Mouse (Mus musculus) forebrain, embryonic 11.5 days (tissue): Measurements from ENCODE around the gene Rdx. TPM values are rescaled to one million over a fixed set of nuclear protein-coding genes. Genes with fewer than 3 reads are reported as not detected.

ENCODE experiments used
- ATAC-seq: fragments of 200-750 bp; cut with Nextera tagmentation; replicated peaks from 2 replicates; pipeline ENCODE4 v1.8.0; 2017; ENCODE audit warnings: moderate TSS enrichment; ENCODE audit not compliant: low FRiP score
- DNase-seq: peaks from one replicate; pipeline ENCODE4 v3.0.0-alpha.2; 2017; ENCODE audit warnings: low spot score
- H3K27ac ChIP-seq: fragments of 300-500 bp; sonication (generic); 2 replicates; pipeline ENCODE4 v1.5.1; 2014; ENCODE audit warnings: low read depth, low read length
- H3K27me3 ChIP-seq: fragments of 300-500 bp; sonication (generic); 2 replicates; pipeline ENCODE4 v1.6.1; 2014; ENCODE audit warnings: mild to moderate bottlenecking, low read length, mixed read lengths; ENCODE audit not compliant: control insufficient read depth, insufficient read depth
- H3K36me3 ChIP-seq: fragments of 300-500 bp; sonication (generic); 2 replicates; pipeline ENCODE4 v1.6.1; 2014; ENCODE audit warnings: mild to moderate bottlenecking, low read length, moderate library complexity, mixed read lengths; ENCODE audit not compliant: control insufficient read depth, insufficient read depth
- H3K4me1 ChIP-seq: fragments of 300-500 bp; sonication (generic); replicated peaks from 2 replicates; pipeline ENCODE4 v1.6.1; 2014; ENCODE audit warnings: low read length, mixed read lengths; ENCODE audit not compliant: control insufficient read depth, insufficient read depth
- H3K4me2 ChIP-seq: fragments of 300-500 bp; sonication (generic); 2 replicates; pipeline ENCODE4 v1.6.1; 2014; ENCODE audit warnings: low read depth, mild to moderate bottlenecking, low read length, moderate library complexity, mixed read lengths; ENCODE audit not compliant: severe bottlenecking
- H3K4me3 ChIP-seq: fragments of 300-500 bp; sonication (generic); 2 replicates; pipeline ENCODE4 v1.5.1; 2014; ENCODE audit warnings: low read depth, low read length
- H3K9ac ChIP-seq: fragments of 300-500 bp; sonication (generic); 2 replicates; pipeline ENCODE4 v1.6.1; 2014; ENCODE audit warnings: low read length
- H3K9me3 ChIP-seq: fragments of 300-500 bp; sonication (generic); 2 replicates; pipeline ENCODE4 v1.6.1; 2016; ENCODE audit warnings: low read length, mixed read lengths; ENCODE audit not compliant: control insufficient read depth
- WGBS: fragments of 180-500 bp; shearing (Covaris S2); extraction: QIAGEN DNeasy Blood & Tissue Kit; methylation state at CpG from one replicate; pipeline ENCODE4 v1.1.7; 2014; 5-methylcytosine and 5-hydroxymethylcytosine counted together
- polyA plus RNA-seq: library from polyadenylated mRNA; unstranded; fragments of >200 nt; fragmentation: Nextera tagmentation; extraction: Ambion mirVana; gene quantifications from 2 replicates; pipeline ENCODE4 v1.2.1, GENCODE M21; 2014

Gene Rdx
- polyA plus RNA-seq, 1 experiment from 2014 or later, result 209 TPM

DNA sequence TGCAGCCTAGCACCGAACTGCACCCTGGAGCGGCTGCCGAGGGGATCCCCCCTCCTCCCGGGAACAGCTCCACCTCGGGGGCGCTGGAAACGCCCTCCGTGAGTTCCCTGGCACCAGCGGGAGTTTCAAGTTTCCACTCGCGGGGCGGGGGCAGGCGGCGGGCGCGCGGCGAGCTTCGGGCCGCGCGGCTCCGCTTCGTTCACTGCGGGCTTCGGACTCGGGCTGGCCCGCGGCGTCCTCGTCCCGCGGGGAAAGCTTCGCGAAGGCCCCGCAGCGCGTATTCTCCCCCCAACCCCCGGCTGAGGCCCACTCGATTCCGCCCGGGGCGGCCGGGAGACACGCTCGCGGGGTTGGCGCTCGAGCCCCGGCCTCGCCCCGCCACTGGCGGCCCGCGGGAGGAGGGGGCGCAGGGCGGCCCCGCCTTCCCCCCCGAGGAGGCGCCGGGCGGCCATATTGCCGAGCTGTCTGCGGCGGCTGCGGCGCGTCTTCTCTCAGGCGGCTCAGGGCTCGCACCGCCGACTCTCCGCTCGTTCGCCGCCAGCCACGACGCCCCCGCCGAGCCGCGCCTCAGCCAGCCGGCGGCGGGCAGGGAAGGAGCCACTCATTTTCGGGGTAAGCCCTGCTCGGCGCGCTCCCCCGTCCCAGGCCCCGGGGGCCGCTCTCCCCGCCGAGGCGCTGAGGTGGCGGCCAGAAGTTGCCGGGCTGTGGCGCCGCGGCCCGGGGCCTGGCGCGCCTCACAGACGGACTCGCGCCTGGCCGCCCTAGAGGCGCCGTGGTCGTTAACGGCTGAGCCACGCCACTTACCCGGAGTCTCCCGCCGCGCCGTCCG, 1.1 kb downstream of the Rdx start:
- no peaks in the 10 kb centered on the region for H3K9me3 ChIP-seq
- H3K9ac ChIP-seq, result peak overlapping the region; percentile 99
- no peaks in the 10 kb centered on the region for H3K27me3 ChIP-seq
- peak; percentile 92 for DNase-seq
- ATAC-seq, result peak; percentile 94
- peaks cover 6% of the 10 kb centered on the region; the same call in 1 of the 2 replicates for H3K4me1 ChIP-seq
- under 1% methylated on average over 104 of the region's 118 CpGs for WGBS
- H3K4me3 ChIP-seq, result peak overlapping the region; percentile 89
- no peaks in the 10 kb centered on the region for H3K36me3 ChIP-seq
- peak overlapping the region; percentile 98 for H3K27ac ChIP-seq
- peak overlapping the region; percentile 49 for H3K4me2 ChIP-seq

DNA sequence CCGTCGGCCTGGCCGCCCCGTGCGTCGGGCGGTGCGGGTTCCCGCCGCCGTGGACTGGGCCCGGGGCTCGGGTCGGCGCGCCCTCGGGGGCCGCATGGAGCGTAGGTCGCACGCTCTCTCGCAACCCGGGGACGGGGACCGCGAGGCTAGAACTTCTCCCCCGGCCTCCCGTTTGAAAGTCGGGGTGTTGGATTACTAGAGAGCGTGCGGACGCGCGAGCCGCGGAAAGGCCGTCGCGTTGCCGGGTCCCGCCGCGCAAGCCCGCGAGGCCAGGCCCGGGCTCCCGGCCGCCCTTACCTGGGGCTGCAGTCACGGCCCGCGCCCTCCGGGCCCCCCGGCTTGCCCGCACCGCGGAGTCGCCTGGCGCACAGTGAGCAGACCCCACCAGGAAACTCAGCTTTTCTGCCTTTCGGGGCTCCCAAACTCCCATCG, 1.7 kb downstream of the Rdx start:
- H3K4me2 ChIP-seq, result peak overlapping the region; percentile 49
- peak overlapping the region; percentile 99 for H3K9ac ChIP-seq
- DNase-seq, result peak; percentile 81
- peak overlapping the region; percentile 98 for H3K27ac ChIP-seq
- peak; percentile 68 for ATAC-seq
- H3K4me1 ChIP-seq, result peaks cover 6% of the 10 kb centered on the region; the same call in 1 of the 2 replicates
- no peaks in the 10 kb centered on the region for H3K9me3 ChIP-seq
- H3K4me3 ChIP-seq, result peak overlapping the region; percentile 89
- no peaks in the 10 kb centered on the region for H3K36me3 ChIP-seq
- H3K27me3 ChIP-seq, result no peaks in the 10 kb centered on the region
- WGBS, result under 1% methylated on average over 57 of the region's 60 CpGs

DNA sequence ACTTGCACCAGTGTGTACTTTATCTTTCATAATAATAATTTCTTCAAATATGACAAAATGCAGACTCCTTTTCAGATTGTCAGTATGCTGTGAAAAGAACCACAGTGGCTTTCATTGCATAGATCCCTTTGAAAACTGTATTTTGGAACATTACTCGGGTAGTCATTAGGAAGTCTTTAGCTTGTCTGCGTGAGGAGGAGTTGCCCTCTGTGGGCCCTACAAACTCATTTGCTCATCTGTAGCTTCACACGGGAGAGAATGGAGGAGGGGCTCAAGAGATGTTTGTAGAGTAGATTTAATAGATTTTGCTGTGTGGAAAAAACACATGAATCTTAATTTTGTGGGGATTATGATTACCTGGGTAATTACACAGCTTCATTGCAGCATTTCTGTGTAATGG, 2.6 kb downstream of the Rdx start:
- Histone ChIP-seq H3K9me3 (no peaks in the 10 kb centered on the region), H3K27ac (no peak overlapping the region), H3K4me1 (peaks cover 6% of the 10 kb centered on the region; the same call in 1 of the 2 replicates), H3K36me3 (no peaks in the 10 kb centered on the region), H3K27me3 (no peaks in the 10 kb centered on the region), H3K4me2 (peak overlapping the region; percentile 49), H3K4me3 (peak overlapping the region; percentile 89), H3K9ac (peak overlapping the region; percentile 44)
- ATAC-seq, result no peak
- 0% methylated on average over 3 of the region's 3 CpGs for WGBS
- DNase-seq, result no peak

DNA sequence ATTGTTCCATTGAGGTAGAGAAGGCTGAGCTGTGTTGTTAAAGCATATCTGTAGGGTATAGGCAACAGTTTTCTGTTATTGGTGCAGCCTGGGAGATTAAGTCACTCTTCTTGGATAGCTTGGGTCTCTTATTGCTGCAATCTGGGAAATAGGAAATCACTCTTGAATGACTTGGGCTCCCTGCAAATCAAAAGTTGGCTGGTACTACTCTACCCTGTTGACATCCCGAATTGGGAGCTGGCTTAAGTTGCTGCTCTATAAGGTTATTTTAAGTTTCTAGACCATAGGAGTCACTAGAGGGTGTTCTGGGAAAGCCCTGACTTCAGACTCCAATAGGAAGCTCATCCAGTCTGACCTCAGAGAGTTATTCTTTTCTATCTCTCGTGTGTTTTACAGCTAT, 3.4 kb downstream of the Rdx start:
- Histone ChIP-seq H3K9me3 (no peaks in the 10 kb centered on the region), H3K36me3 (no peaks in the 10 kb centered on the region), H3K4me2 (peak overlapping the region; percentile 49; the same call in 1 of the 2 replicates), H3K4me1 (peaks cover 6% of the 10 kb centered on the region; the same call in 1 of the 2 replicates), H3K9ac (no peak overlapping the region), H3K4me3 (peak overlapping the region; percentile 89; the same call in 1 of the 2 replicates), H3K27me3 (no peaks in the 10 kb centered on the region), H3K27ac (no peak overlapping the region)
- WGBS, result 46% methylated on average over 2 of the region's 2 CpGs
- DNase-seq (no peak), ATAC-seq (no peak)

DNA sequence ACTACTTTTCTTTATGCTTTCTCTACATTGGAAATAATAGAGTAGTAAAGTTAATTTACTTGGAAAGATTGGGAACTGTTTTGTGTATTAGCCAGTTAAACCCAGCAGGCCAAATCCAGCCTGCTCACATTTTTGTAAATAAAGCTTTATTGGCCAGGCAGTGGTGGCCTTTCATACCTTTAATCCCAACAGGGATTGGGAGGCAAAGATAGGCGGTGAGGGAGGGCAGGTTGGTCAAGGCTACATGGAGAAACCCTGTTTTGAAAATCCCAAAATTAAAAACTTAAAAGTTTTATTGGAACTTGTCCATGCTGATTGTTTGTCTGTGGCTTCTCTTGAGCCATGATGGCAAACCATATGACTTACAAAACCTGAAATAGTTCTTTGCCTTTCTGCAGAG, 5.2 kb downstream of the Rdx start:
- Histone ChIP-seq H3K4me1 (peaks cover 3% of the 10 kb centered on the region; the same call in 1 of the 2 replicates), H3K27me3 (no peaks in the 10 kb centered on the region), H3K36me3 (no peaks in the 10 kb centered on the region), H3K4me2 (no peak overlapping the region), H3K9me3 (no peaks in the 10 kb centered on the region), H3K27ac (no peak overlapping the region), H3K4me3 (no peak overlapping the region), H3K9ac (no peak overlapping the region)
- ATAC-seq (no peak), DNase-seq (no peak)
- 71% methylated on average over 1 of the region's 1 CpGs for WGBS

DNA sequence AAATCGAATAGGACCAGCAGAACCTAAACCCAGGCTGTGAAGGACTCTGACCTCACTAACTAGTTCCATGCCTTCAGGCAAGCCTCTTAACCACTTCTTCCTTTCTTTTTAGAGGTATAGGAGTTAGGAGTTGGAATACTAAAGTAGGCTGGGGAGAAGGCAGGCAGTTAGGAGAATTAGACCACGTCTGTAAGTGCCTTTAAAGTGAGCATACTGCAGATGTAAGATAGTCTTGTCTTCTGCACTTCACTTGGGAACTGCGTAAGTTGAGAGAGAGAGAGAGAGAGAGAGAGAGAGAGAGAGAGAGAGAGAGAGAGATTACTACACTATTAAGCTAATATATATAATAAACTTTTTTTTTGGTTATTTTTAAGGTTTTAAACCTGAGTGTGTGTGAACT, 8.3 kb downstream of the Rdx start:
- H3K4me1 ChIP-seq, result peaks cover 2% of the 10 kb centered on the region; the same call in 1 of the 2 replicates
- H3K9me3 ChIP-seq, result no peaks in the 10 kb centered on the region
- H3K27me3 ChIP-seq, result no peaks in the 10 kb centered on the region
- WGBS, result 76% methylated on average over 3 of the region's 3 CpGs
- no peaks in the 10 kb centered on the region for H3K36me3 ChIP-seq
- H3K4me3 ChIP-seq, result no peak overlapping the region
- H3K9ac ChIP-seq, result no peak overlapping the region
- DNase-seq (no peak), ATAC-seq (no peak)
- no peak overlapping the region for H3K27ac ChIP-seq
- H3K4me2 ChIP-seq, result no peak overlapping the region

DNA sequence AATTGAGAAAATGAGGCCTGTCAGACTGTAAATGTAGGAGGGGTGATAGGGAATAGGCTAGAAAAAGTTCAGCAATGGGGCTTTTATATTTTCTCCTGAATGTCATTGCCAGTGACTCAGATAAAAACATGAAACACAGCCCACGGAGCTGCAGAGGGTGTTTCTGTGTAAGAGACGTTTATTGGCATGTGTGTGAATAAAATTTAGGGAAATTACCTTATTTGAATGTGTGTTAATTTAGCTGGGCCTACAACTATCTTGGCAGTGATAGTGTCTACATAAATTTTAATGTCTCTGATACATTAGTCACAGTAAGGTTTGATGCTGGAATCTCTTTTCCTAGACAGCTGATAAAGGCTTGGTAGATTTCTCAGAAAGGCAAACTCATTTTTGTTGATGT, 12.8 kb downstream of the Rdx start:
- DNase-seq (no peak), ATAC-seq (no peak)
- Histone ChIP-seq H3K27ac (no peak overlapping the region), H3K27me3 (no peaks in the 10 kb centered on the region), H3K4me3 (no peak overlapping the region), H3K4me2 (no peak overlapping the region), H3K9ac (no peak overlapping the region), H3K4me1 (no peaks in the 10 kb centered on the region; the same call in 1 of the 2 replicates), H3K9me3 (no peaks in the 10 kb centered on the region), H3K36me3 (peaks cover 2% of the 10 kb centered on the region)
- 90% methylated on average over 2 of the region's 2 CpGs for WGBS

DNA sequence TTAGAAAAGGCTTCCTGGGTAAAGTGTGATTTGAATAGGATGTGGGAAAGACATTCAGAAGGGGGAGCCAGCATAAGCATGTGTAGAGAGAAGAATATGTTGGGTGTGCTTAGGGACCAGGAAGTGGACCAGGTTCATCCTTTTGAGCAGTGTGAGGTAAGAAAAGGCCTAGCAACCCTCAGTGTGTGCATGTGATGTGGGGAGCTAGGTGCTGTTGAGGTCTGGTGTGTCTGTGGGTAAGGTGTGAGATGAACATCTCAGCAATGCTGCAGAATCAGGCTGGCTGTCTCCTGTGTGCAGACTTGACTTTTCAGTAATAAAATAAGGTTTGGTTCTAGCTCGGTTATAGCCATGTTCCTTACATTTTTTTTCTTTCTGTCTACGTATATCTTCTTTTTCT, 23.1 kb downstream of the Rdx start:
- Histone ChIP-seq H3K4me2 (no peak overlapping the region), H3K36me3 (peaks cover 17% of the 10 kb centered on the region; the same call in 1 of the 2 replicates), H3K9me3 (no peaks in the 10 kb centered on the region), H3K4me3 (no peak overlapping the region), H3K27me3 (no peaks in the 10 kb centered on the region), H3K27ac (no peak overlapping the region), H3K4me1 (no peaks in the 10 kb centered on the region), H3K9ac (no peak overlapping the region)
- ATAC-seq, result no peak
- WGBS, result 97% methylated on average over 2 of the region's 2 CpGs
- DNase-seq, result no peak
